Mouse (Mus musculus) neutrophil, adult 5-6 weeks (primary cell): ENCODE data around the gene Plk2. TPM values are rescaled to one million over a fixed set of nuclear protein-coding genes. Genes with fewer than 3 reads are reported as not detected.

Source experiments
- total RNA-seq: library from RNA; stranded (forward); fragments of 200-1000 nt; gene quantifications from 2 replicates; pipeline ENCODE4 v1.2.3, GENCODE M21; 2017

Gene Plk2
- total RNA-seq, 1 experiment from 2014 or later: 93.8 TPM

Other genes starting within 250 kb of the Plk2 start
- not detected in 2 replicates for gene Rab3c, start 114.0 kb upstream of the Plk2 start, total RNA-seq
- 14.0 and 14.1 TPM in 2 replicates for gene Gapt, start 37.8 kb upstream of the Plk2 start, total RNA-seq